Mouse (Mus musculus): Measurements from ENCODE around the gene Hoxb6. TPM values are rescaled to one million over a fixed set of nuclear protein-coding genes. Genes with fewer than 3 reads are reported as not detected.

Hoxb6 gene
- total and polyA plus RNA-seq, 3 experiments, result 0.53 to 1.1 TPM; not detected in 1

GRCm38 (mm10) chr11:96348141-96348928 is 56.1 kb downstream of the Hoxb6 start:
- Histone ChIP-seq H3K27ac (ENCODE audit: insufficient read depth, low read depth) (no peak overlapping the region), H3K4me1 (ENCODE audit: control insufficient read depth in 1 of 2, insufficient read depth in 2 of 2) (peaks cover 3 to 21% of the 10 kb centered on the region in 2 experiments; a peak in 2 of 4 replicates), H3K9ac (ENCODE audit: insufficient read depth, low read depth) (no peak overlapping the region), H3K9me3 (replicated peaks; ENCODE audit: low read length) (peaks cover 14% of the 10 kb centered on the region), H3K4me3 (replicated peaks in 1 of 3; ENCODE audit: low read depth in 2 of 3, low read length in 2 of 3, poor library complexity in 1 of 3) (no peak overlapping the region), H3K27me3 (replicated peaks) (peaks cover 19% of the 10 kb centered on the region), H3K36me3 (replicated peaks in 1 of 2; ENCODE audit: control insufficient read depth in 1 of 2, insufficient read depth in 1 of 2, low read length in 1 of 2) (peaks cover 0 to 10% of the 10 kb centered on the region in 2 experiments), H3K79me2 (replicated peaks; ENCODE audit: control insufficient read depth, extremely low read depth, insufficient read depth, poor library complexity, severe bottlenecking) (no peaks in the 10 kb centered on the region), H3K4me2 (ENCODE audit: insufficient read depth, low read depth, poor library complexity, severe bottlenecking) (no peak overlapping the region)
- dilution Hi-C loops (cut with MboI; ENCODE audit: extremely low pct_ligation_motif_present, extremely low pct_unique_long_range_greater_than_20kb, low sequenced_read_pairs) (no loop called here), in situ Hi-C loops (cut with MboI; ENCODE audit: low pct_ligation_motif_present, low pct_unique_long_range_greater_than_20kb, low sequenced_read_pairs) (no loop called here)
- no peak for TF ChIP-seq PAX5 (IDR thresholded peaks at IDR 0.05; ENCODE audit: low read length)
- TF ChIP-seq E2F4 (IDR thresholded peaks at IDR 0.05; ENCODE audit: insufficient replicate concordance, low read depth, low read length), result no peak
- no peak for TF ChIP-seq KAT2A (IDR thresholded peaks at IDR 0.05; ENCODE audit: insufficient replicate concordance, low read length)
- TF ChIP-seq USF1 (IDR thresholded peaks at IDR 0.05; ENCODE audit: low read depth, low read length), result peak; percentile 18; the same call in 1 of the 2 replicates
- no peak for TF ChIP-seq EP300 (IDR thresholded peaks at IDR 0.05; ENCODE audit: low read length)
- no peak for DNase-seq (ENCODE audit: extremely low read depth)

GRCm38 (mm10) chr11:96348988-96349387 is 56.7 kb downstream of the Hoxb6 start:
- dilution Hi-C loops (cut with MboI; ENCODE audit: extremely low pct_ligation_motif_present, extremely low pct_unique_long_range_greater_than_20kb, low sequenced_read_pairs), result no loop called here
- in situ Hi-C loops (cut with MboI; ENCODE audit: low pct_ligation_motif_present, low pct_unique_long_range_greater_than_20kb, low sequenced_read_pairs), result no loop called here
- DNase-seq (ENCODE audit: extremely low read depth), result no peak
- Histone ChIP-seq H3K9ac (ENCODE audit: insufficient read depth, low read depth) (no peak overlapping the region), H3K27ac (ENCODE audit: insufficient read depth, low read depth) (no peak overlapping the region), H3K9me3 (replicated peaks; ENCODE audit: low read length) (peaks cover 14% of the 10 kb centered on the region), H3K4me3 (replicated peaks in 1 of 3; ENCODE audit: low read depth in 2 of 3, low read length in 2 of 3, poor library complexity in 1 of 3) (no peak overlapping the region), H3K79me2 (replicated peaks; ENCODE audit: control insufficient read depth, extremely low read depth, insufficient read depth, poor library complexity, severe bottlenecking) (no peaks in the 10 kb centered on the region), H3K36me3 (replicated peaks in 1 of 2; ENCODE audit: control insufficient read depth in 1 of 2, insufficient read depth in 1 of 2, low read length in 1 of 2) (peaks cover 0 to 10% of the 10 kb centered on the region in 2 experiments), H3K4me2 (ENCODE audit: insufficient read depth, low read depth, poor library complexity, severe bottlenecking) (no peak overlapping the region), H3K27me3 (replicated peaks) (peaks cover 22% of the 10 kb centered on the region), H3K4me1 (ENCODE audit: control insufficient read depth in 1 of 2, insufficient read depth in 2 of 2) (peaks cover 3 to 15% of the 10 kb centered on the region in 2 experiments; a peak in 2 of 4 replicates)
- no peak for TF ChIP-seq HCFC1 (IDR thresholded peaks at IDR 0.05; ENCODE audit: low read depth, low read length)
- TF ChIP-seq BHLHE40 (IDR thresholded peaks at IDR 0.05; ENCODE audit: low read depth, low read length), result no peak
- TF ChIP-seq ZC3H11A (IDR thresholded peaks at IDR 0.05; ENCODE audit: low read depth, low read length), result no peak
- no peak for TF ChIP-seq UBTF (IDR thresholded peaks at IDR 0.05; ENCODE audit: low read depth, low read length)
- TF ChIP-seq RAD21 (IDR thresholded peaks at IDR 0.05; ENCODE audit: low read depth, low read length), result no peak
- no peak for TF ChIP-seq MYC (IDR thresholded peaks at IDR 0.05; ENCODE audit: low read depth, low read length)
- TF ChIP-seq SMC3 (IDR thresholded peaks at IDR 0.05; ENCODE audit: low read depth, low read length), result no peak
- no peak for TF ChIP-seq PAX5 (IDR thresholded peaks at IDR 0.05; ENCODE audit: low read length)
- TF ChIP-seq SIN3A (IDR thresholded peaks at IDR 0.05; ENCODE audit: low read length), result no peak
- no peak for TF ChIP-seq ELF1 (IDR thresholded peaks at IDR 0.05; ENCODE audit: low read depth, low read length)
- no peak for TF ChIP-seq JUND (conservative IDR thresholded peaks at IDR 0.05; ENCODE audit: low read depth, low read length)
- no peak for TF ChIP-seq POLR2AphosphoS2 (IDR thresholded peaks at IDR 0.05; ENCODE audit: low read depth, low read length)
- TF ChIP-seq TBP (conservative IDR thresholded peaks at IDR 0.05; ENCODE audit: low read depth, low read length), result no peak
- no peak for TF ChIP-seq TCF12 (IDR thresholded peaks at IDR 0.05; ENCODE audit: low read depth, low read length)
- TF ChIP-seq CTCF (conservative IDR thresholded peaks at IDR 0.05 in 1 of 2, IDR thresholded peaks at IDR 0.05 in 1 of 2; ENCODE audit: low read depth in 2 of 2, low read length in 2 of 2), result no peak
- no peak for TF ChIP-seq POLR2A (IDR thresholded peaks at IDR 0.05; ENCODE audit: low read depth, low read length)
- TF ChIP-seq MAFK (IDR thresholded peaks at IDR 0.05; ENCODE audit: insufficient replicate concordance, low read length), result no peak
